Mouse (Mus musculus): ENCODE measurements at regions not wholly inside any gene's neighbourhood (a gene's known extent, or its start where the extent isn't known, plus 50 kb on each side); places are given as distances from the start of the nearest gene placed in this dataset.
"Not testable (repeated sequence)": the region's sequence is repeated elsewhere in the genome, so short reads cannot be mapped to it uniquely, and the experiment has no call there.

DNA sequence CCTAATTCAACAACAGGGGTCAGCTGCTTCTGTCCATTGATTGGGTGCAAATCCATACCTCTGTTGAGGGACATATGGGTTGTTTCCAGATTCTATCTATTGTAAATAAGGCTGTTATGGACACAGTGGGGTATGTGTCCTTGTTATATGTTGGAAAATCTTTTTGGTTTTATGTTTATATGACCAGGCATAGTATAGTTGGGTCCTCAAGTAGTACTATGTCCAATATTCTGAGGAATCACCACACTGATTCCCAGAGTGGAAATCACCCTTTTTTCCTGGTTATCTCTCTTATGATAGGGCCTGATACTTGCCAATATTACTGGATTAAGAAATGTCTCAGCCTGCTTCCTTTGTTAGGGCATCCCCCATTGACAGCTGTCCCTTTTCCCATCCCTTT lies 1471.0 kb downstream of the Kcnt2 start:
- DNase-seq (ENCODE audit: low spot score): no peak

DNA sequence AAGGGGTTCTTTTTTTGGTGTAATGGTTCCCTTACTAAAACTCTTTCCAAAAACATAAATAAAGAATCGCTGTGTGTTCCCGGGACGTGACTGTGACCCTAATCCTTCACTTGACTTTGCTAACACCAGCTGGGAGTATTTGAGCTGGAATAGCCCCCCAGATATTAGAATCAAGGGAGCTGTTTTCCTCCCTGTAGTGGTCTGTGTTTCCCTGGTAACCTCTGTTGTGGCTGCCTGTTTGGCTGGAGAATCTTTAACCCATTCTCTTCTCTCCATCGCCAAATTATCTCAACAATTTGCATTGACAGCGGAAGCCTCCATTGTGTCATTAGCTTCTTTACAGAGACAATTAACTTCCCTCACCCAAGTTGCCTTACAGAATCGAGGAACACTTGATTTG lies 1471.6 kb downstream of the Kcnt2 start:
- no peak for DNase-seq (ENCODE audit: low spot score)

DNA sequence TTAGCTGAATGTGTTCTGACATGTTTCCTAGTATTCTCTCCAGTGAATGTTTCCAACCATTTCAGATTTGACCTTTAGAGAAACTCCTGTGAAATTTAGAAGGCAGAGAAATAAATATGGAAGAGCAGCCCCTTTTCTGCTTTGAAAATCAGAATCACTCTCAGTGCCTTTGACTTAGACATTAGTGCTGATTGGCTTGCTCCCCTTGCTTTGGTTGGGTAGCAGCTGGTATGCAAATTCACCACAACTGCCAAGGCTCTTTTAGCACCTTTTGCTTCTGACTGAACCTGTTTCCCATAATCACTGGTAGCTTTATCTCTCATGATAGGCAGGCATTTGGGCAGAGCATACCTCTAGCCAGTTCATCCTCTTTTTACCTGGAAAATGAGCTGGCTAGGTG lies 1495.3 kb downstream of the Kcnt2 start:
- DNase-seq (ENCODE audit: low spot score): no peak

DNA sequence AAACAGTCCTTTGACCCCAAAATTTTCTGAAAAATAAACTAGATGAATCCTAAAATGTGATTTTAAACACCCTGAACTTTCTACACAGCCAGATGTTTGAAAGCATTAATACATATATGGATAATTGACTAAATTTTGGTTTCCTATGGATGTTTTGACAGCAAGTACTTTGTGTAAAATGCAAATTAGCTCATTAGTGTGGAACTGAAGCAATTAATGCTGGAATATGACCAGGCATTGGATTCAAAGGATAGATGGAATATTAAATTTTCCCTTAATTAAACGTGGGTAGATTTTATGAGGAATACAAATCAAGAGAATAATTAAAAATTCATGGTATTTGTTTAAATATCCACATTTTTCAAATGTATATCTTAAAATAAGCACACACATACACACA lies 1530.1 kb downstream of the Kcnt2 start:
- DNase-seq (ENCODE audit: low spot score): no peak

DNA sequence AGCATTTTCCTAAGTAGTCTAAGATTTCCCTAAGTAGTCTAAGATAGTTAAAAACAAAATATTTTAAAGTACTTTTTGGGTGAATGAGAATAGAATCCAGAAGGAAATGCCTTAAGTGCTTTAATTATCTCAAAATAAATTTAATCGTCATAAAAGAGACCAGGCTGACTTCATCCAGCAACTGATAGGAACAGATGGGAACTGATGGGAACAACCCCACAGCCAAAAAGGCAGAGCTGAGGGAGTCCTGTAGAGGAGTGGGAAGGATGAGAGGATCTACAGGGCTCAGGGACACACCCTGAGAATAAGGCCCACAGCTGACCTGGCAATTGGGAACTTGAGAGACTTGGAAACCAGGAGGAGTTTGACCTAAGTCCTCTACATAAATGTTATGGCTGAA lies 1537.4 kb downstream of the Kcnt2 start:
- no peak for DNase-seq (ENCODE audit: low spot score)

DNA sequence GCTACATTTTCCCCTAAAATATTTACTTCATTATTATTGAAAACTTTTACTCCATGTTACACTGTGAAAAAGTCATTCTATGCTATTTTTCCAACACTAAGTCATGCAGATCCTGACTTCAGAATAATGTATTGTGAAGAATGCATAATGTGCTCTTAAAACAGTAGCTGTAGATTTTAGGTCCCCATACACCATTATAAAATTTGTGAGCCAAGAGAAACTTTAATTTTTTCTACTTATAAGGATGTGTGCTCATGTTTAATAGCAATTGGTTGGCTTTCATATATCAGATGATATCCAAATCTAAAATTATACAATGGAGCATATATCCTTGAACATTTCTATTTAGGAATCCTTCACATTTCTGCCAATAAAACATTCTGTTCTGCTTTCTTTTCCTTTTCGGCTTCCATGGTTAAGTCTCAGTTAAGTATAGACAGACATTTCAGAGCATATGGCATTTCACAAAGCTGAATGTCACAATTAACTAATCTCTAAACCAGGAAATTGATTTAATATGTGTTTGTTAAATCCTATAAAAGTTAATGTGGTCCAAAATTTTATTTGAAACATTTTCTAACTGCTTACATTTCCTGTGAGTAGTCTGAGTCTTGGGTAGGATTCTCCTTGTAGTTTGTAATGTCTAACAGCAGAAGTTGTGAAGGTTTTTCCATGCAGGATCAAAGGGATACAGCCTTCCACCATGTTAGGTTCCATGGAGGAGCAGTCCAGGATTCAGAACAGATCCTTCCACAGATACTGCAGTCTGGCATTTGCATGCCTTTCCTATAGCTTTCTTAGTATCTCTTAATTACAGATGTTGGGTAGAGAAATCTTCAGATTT lies 1567.6 kb downstream of the Kcnt2 start:
- DNase-seq (ENCODE audit: low spot score): no peak

DNA sequence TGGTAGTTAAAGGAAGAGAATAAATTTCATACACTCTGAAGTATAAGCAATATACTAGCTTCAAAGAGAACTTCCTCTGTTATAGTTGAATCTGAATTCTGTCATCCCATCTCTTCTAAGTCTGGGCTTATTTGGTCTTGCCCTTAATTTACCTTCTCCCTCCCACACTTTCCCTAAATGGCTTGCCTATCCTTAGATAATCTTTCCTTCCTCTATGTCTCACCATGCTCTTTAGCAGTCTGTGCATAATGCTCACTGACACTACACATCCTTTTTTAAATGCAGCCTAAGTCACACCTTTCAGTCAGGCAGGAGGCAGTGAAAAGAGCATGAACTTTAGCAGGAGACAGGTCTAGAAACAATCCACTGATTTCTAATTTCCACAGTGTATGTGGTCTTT lies 1585.5 kb downstream of the Kcnt2 start:
- DNase-seq (ENCODE audit: low spot score): no peak

DNA sequence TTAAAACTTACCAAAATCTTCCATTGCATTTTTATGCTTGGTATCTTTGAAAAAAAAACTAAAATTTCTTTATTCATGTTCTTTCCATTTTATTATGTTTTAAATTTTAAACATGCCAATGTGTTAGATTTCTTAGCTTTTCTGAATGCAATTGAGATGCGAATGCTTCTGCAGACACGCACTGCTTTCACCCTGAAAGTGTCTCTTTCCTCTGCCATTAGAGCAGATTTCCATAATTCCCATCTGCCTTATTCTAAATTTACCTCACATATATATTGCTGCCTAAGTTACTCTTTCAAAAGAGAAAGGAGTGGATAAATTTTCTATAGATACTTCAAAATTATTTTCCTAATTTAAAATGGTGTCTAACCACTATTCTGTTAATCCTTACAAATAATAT lies 1596.6 kb downstream of the Kcnt2 start:
- DNase-seq (ENCODE audit: low spot score): no peak

DNA sequence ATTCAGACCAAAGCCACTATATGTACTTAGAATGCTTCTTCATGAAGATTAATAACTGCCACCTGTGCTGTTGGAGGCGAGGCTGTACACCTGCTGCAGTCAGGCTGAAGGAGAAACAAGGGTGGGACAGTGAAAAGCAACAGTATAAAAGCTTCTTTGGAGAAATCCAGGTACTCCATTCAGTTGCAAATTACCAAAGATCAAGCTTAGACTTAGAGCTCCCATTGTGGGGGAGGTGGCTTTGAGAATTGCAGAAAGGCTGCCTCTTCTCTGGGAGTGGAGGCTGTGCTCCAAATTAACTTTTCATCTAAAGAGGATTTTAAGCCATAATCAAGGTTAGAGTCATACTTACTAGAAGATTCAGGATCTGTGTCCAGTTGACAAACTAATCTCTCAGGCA lies 1607.9 kb downstream of the Kcnt2 start:
- DNase-seq (ENCODE audit: low spot score): not testable (repeated sequence)

DNA sequence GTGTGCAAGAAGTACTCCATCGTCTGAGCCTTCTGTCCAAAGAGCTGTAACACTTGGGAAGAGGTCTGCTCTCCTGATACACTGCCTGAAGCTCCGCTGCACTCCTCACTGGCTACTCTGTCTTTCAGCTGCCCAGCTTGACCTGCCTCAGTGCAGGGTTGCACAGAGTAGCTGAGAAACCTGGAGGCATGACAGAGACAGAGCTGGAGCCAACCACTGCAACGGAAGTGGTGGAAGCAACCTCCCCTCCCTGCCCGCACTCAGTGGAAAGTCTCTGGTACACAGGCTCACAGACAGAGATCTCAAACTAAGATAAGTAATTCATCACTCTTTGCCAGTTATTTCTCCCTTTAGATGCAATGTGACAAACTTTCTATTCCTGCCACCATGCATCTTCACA lies 1638.4 kb downstream of the Kcnt2 start:
- DNase-seq (ENCODE audit: low spot score): no peak

DNA sequence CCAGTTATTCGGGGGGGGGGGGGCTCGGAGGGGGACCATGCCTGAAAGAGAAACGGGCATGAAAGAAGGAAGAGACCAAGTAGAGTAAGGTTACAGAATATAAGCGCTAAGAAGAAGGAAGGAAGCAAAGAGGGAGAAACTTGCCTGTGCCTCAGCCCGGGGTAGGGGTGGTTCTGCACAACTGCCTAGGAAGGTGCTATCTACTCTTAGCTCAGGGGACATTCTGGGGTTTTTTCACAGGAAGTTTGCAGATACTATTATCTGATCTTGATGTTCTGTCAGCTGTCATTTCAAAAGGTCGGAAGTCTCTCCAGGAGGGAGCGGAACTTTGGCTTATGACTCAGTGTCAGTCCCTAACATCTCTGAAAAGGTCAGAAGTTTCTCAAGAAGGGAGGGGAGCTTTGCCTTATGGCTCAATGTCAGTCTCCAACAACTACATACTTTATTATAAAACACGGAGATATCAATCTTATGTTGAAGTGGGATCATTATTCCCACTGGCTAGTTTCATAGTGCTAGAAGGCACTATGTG lies 1652.0 kb downstream of the Kcnt2 start:
- DNase-seq (ENCODE audit: low spot score): no peak

DNA sequence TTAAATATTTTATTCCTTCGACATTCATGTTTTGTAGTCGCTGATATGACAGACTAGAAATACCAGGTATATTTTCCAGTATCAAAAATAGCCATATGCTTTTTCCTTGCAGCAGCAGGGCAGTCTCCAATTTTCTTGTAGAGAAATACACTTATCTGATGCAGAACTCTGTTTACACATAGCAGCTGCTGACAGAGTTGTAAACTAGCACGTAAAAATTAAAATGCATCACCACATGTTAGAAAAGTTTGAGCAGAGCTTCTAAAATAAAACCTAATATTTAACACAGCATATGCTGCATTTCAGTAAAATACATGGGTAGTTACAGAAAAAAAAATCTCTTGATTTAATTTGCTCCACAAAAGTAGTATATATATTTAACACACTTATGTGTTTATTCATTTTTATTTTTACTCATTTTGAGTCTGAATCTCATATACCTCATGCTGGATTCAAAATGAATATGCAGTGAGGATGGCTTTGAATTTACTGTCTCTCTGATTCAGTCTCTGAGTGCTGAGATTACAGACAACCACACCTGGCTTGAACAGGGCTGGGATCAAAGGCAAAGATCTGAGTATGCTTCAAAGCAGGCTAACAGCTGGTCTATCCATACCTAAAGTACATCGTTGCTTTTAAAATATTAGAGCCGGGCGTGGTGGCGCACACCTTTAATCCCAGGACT lies 1665.9 kb downstream of the Kcnt2 start:
- DNase-seq (ENCODE audit: low spot score): no peak

DNA sequence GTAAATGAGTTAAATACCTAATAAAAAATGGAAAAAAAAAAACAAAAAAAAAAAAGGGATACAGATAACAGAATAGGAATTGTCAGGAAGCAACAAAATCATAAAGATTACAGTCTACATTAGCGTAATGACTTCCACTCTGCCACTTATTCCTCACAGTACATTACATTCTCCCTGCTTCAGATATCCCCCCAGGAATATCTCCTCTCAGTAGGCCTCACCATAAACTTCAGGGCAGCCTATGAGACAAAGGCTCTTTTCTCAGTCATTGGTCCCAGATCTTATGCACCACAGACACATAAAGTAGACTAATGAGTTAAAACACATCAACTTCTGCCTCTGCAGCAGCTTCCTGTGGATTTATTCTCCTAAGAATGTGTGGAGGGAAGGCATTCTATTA lies 1680.2 kb downstream of the Kcnt2 start:
- no peak for DNase-seq (ENCODE audit: low spot score)

DNA sequence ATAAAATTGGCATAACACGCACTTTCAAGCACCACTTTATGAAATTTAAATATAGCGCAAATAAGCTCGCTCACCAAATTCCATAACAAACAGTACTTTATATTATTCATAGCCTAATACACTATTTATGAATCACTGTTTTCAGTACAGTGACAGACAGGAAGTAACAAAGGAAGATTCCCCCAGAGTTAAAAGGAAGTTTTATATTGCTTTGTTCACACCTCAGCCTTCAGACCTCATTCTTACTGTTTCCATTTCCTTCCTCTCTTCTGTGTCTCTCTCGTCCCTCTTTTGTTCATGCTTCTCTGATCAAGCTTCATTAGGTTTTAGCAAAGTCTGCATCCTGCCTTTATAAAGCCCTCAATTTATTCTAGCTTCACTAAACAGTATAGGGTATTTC lies 1680.8 kb downstream of the Kcnt2 start:
- DNase-seq (ENCODE audit: low spot score): no peak

DNA sequence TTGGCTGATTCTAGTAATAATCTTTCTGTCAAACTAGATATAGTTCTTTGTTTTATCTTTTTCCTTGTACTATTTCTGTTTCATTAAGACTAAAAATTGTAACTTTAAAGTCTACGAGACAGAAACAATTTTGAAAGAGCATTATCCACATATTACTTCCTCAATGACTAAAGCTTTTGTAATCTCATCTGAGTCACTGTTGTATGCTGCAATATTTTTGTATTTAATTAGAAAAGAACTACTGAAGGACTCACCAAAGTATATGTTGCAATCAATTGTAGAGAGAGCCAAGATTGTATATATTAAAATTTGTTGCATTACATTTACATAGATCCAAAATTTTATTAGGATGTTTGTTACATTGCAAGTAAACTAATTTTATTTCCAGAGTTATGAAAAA lies 1692.4 kb upstream of the B3galt2 start:
- no peak for DNase-seq (ENCODE audit: low spot score)

DNA sequence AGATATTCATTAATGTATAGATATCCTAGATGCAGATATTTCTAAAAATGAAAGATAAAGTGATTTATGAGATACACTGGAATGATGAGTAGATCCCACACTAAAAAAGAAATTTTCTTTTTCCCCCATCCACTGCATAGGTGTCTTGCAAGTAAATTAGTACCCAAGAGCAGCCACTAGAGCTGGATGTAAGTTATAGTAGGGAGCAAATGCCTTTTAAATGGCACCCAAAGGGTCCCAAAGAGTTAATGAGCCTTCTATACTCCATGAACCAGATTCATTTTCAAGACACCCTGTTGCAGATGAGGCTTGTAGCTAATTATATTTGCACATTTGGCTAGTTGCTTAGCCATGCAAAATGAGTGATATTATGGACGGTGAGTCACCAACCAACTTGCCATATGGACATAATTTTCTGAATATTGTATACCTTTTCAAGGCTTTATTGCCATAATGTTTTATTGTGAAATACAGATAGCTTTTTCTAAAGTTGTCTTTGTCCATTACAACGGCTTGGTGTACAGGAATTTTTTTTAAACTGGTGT lies 1686.1 kb upstream of the B3galt2 start:
- no peak for DNase-seq (ENCODE audit: low spot score)

DNA sequence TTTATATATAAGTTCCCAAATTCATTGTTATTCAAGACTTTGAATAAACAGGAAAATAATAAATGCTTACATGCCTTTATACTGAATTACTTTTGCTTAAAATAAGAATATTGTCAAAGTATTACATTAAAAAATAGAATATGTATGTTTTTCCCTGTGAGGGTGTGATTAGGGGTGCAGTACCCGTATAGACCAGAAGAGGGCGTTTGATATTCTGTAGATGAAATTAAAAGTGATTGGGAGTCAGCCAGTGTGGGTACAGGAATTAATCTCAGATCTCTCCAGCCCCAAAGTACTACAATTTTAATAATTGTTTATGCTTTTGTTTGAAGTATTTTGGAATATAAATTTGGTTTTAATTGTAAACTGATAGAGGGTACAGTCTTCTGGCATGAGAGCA lies 1678.7 kb upstream of the B3galt2 start:
- DNase-seq (ENCODE audit: low spot score): peak; percentile 11

DNA sequence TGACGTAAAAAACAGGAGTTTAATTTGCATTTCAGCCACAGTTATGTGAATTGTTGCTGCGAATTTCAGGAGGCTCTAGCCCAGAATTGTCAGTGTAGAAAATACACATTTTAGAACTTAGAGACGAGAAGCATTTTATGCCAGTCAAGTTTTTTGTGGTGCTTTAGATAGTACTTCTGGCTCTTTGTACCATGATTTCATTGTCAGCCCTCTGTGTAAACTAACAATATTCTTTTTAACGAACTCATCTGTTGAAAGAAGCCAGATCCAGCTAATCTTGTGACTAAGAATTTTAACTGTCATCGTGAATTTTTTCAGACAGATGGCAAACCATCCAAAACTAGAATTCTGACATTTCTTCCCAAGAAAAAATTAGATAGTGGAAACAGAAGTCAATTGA lies 1672.3 kb upstream of the B3galt2 start:
- no peak for DNase-seq (ENCODE audit: low spot score)

DNA sequence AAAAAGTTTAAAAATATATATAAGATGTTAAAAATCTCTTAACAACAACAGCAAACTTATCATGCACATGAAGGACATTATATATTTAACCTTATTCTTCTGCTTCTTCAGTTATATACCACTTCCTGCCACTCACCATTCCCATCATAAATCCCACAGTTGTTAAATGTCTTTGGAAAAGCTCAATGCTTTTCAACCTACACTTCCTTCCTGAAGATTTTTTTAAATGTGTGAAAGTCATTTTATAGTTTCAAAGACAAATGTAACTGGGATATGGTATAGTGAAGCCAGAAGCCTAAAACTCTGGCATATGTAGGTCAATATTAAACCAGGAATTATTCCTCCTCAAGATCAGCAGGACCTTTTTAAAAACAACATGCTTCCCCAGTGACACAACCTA lies 1666.1 kb upstream of the B3galt2 start:
- no peak for DNase-seq (ENCODE audit: low spot score)

DNA sequence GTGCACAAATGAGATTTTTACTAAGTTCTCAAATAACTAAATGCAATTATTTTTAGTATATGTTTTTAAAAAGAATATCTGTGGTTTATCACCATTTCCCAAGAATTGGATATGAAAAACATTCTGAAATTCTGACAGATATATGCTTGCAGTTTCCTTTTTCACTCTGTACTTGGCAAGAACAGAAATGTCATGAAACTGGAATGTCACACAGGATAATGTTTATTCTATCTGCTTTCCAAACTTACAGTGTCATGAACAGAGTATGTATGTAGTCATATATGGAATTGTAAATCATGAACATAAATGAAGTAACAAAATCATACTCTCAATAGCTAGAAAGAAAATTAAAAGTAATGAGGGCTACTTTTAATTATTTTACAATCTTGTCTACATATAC lies 1640.7 kb upstream of the B3galt2 start:
- DNase-seq (ENCODE audit: low spot score): no peak

DNA sequence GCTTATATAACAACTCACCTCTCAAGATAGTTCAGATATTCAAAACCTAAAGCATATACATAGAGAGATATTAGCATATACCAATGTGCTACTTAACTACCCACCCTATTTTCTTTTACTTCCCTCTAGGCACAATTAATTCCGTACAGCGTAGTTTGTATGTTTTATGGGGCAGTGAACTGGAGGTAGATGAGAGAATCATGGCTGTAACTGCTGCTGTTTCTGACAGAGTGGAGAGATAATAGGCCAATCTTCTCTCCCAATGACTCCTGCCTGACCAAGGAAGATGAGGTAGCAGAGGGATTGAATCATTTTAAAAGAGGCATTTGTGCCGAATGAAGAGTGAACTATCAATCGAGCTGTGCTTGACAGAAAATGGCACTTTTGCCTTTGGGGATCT lies 1640.1 kb upstream of the B3galt2 start:
- no peak for DNase-seq (ENCODE audit: low spot score)

DNA sequence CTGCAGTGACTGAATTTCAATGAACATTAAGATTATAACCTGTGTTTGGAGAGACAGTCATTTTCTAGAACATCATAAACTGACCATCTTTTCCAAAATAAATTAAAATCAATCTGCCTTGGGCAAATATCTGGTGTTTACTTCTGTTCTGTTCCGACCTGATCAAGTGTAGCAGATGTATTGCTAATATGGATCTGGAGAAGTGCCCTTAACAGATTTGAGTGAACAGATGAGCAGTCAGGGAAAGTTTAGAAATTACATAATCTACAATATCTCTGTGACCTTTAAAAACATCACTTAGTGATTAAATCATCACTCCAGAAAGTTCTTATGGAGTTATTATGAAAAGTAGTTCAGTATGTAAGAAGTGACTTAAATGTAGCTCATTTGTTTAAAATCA lies 1634.1 kb upstream of the B3galt2 start:
- DNase-seq (ENCODE audit: low spot score): no peak

DNA sequence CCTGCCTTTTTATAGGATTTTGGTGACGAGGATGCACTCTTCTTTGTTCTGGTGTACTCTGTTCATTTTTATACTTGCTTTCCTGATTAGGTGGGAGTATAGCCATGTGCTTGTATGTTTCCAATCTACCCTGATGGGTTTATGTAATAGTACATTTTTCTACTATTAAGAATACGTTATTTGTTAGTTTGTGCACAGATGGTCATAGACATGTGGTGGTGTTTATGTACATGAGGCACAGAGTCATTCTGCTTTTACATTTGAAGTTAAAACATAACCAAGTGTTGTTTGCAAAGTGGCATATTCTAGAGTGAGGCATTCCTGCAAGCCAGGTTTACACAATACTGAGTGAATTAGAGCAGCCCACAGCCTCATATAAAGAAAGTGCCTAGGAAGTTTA lies 1597.7 kb upstream of the B3galt2 start:
- no peak for DNase-seq (ENCODE audit: low spot score)

All from c-Kit-positive CD71-positive TER-119-positive erythroid progenitor cells, embryonic 14.5 days (primary cell).